Mouse (Mus musculus): ENCODE results near the gene Mettl2. TPM values are rescaled to one million over a fixed set of nuclear protein-coding genes. Genes with fewer than 3 reads are reported as not detected.

Mettl2 gene
- polyA plus RNA-seq, 1 experiment from 2014 or later = 9.3 TPM

GRCm38 (mm10) chr11:105179523-105179922 is 53.3 kb downstream of the Mettl2 start:
- no peaks in the 10 kb centered on the region for H3K9me3 ChIP-seq (ENCODE audit: control insufficient read depth)
- H3K27me3 ChIP-seq (replicated peaks; ENCODE audit: control insufficient read depth, insufficient read depth, low read length) = no peaks in the 10 kb centered on the region
- TF ChIP-seq CTCF (IDR thresholded peaks at IDR 0.05; ENCODE audit: low read depth) = no peak
- ATAC-seq = no peak
- no peak overlapping the region for H3K9ac ChIP-seq (ENCODE audit: low read depth, low read length)
- H3K4me1 ChIP-seq (replicated peaks; ENCODE audit: control insufficient read depth, insufficient read depth, low read length) = peaks cover 5% of the 10 kb centered on the region; the same call in 1 of the 2 replicates
- H3K4me3 ChIP-seq (ENCODE audit: low read depth, low read length) = no peak overlapping the region
- H3K36me3 ChIP-seq (ENCODE audit: control insufficient read depth, insufficient read depth) = peaks cover 4% of the 10 kb centered on the region
- H3K4me2 ChIP-seq (replicated peaks; ENCODE audit: low read depth) = peak overlapping the region; percentile 94; the same call in 1 of the 2 replicates
- WGBS = 71% methylated on average over 4 of the region's 4 CpGs
- H3K27ac ChIP-seq (ENCODE audit: low read depth, low read length) = no peak overlapping the region

GRCm38 (mm10) chr11:105180471-105181091 is 54.4 kb downstream of the Mettl2 start:
- Histone ChIP-seq H3K27me3 (replicated peaks; ENCODE audit: control insufficient read depth, insufficient read depth, low read length) (no peaks in the 10 kb centered on the region), H3K36me3 (ENCODE audit: control insufficient read depth, insufficient read depth) (peaks cover 8% of the 10 kb centered on the region), H3K4me1 (replicated peaks; ENCODE audit: control insufficient read depth, insufficient read depth, low read length) (peaks cover 5% of the 10 kb centered on the region; the same call in 1 of the 2 replicates), H3K9me3 (ENCODE audit: control insufficient read depth) (no peaks in the 10 kb centered on the region), H3K27ac (ENCODE audit: low read depth, low read length) (peak overlapping the region; percentile 93), H3K4me2 (replicated peaks; ENCODE audit: low read depth) (peak overlapping the region; percentile 94), H3K4me3 (ENCODE audit: low read depth, low read length) (peak overlapping the region; percentile 87), H3K9ac (ENCODE audit: low read depth, low read length) (peak overlapping the region; percentile 100)
- WGBS = under 1% methylated on average over 35 of the region's 35 CpGs
- ATAC-seq = no peak; the same call in 1 of the 2 replicates
- TF ChIP-seq CTCF (IDR thresholded peaks at IDR 0.05; ENCODE audit: low read depth) = no peak

GRCm38 (mm10) chr11:105181126-105181637 is 55.0 kb downstream of the Mettl2 start:
- Histone ChIP-seq H3K27me3 (replicated peaks; ENCODE audit: control insufficient read depth, insufficient read depth, low read length) (no peaks in the 10 kb centered on the region), H3K36me3 (ENCODE audit: control insufficient read depth, insufficient read depth) (peaks cover 8% of the 10 kb centered on the region), H3K9ac (ENCODE audit: low read depth, low read length) (peak overlapping the region; percentile 100), H3K4me3 (ENCODE audit: low read depth, low read length) (peak overlapping the region; percentile 87), H3K27ac (ENCODE audit: low read depth, low read length) (peak overlapping the region; percentile 93), H3K4me2 (replicated peaks; ENCODE audit: low read depth) (peak overlapping the region; percentile 94), H3K9me3 (ENCODE audit: control insufficient read depth) (no peaks in the 10 kb centered on the region), H3K4me1 (replicated peaks; ENCODE audit: control insufficient read depth, insufficient read depth, low read length) (peaks cover 5% of the 10 kb centered on the region; the same call in 1 of the 2 replicates)
- TF ChIP-seq CTCF (IDR thresholded peaks at IDR 0.05; ENCODE audit: low read depth) = no peak
- ATAC-seq = peak; percentile 94
- WGBS = under 1% methylated on average over 53 of the region's 60 CpGs

GRCm38 (mm10) chr11:105181689-105182460 is 55.6 kb downstream of the Mettl2 start:
- peak; percentile 62 for ATAC-seq
- peaks cover 5% of the 10 kb centered on the region; the same call in 1 of the 2 replicates for H3K4me1 ChIP-seq (replicated peaks; ENCODE audit: control insufficient read depth, insufficient read depth, low read length)

GRCm38 (mm10) chr11:105182461-105182855 is 56.2 kb downstream of the Mettl2 start:
- WGBS = 2% methylated on average over 4 of the region's 4 CpGs
- Histone ChIP-seq H3K4me2 (replicated peaks; ENCODE audit: low read depth) (peak overlapping the region; percentile 94), H3K9ac (ENCODE audit: low read depth, low read length) (peak overlapping the region; percentile 100), H3K27ac (ENCODE audit: low read depth, low read length) (peak overlapping the region; percentile 93), H3K36me3 (ENCODE audit: control insufficient read depth, insufficient read depth) (peaks cover 8% of the 10 kb centered on the region), H3K27me3 (replicated peaks; ENCODE audit: control insufficient read depth, insufficient read depth, low read length) (no peaks in the 10 kb centered on the region), H3K4me3 (ENCODE audit: low read depth, low read length) (peak overlapping the region; percentile 87), H3K4me1 (replicated peaks; ENCODE audit: control insufficient read depth, insufficient read depth, low read length) (peaks cover 5% of the 10 kb centered on the region; the same call in 1 of the 2 replicates), H3K9me3 (ENCODE audit: control insufficient read depth) (no peaks in the 10 kb centered on the region)
- no peak for TF ChIP-seq CTCF (IDR thresholded peaks at IDR 0.05; ENCODE audit: low read depth)
- no peak for ATAC-seq

More at GRCm38 (mm10) chr11:105181689-105182460, 55.6 kb downstream of the Mettl2 start:
- H3K36me3 ChIP-seq (ENCODE audit: control insufficient read depth, insufficient read depth) = peaks cover 8% of the 10 kb centered on the region
- H3K9ac ChIP-seq (ENCODE audit: low read depth, low read length) = peak overlapping the region; percentile 100
- H3K27me3 ChIP-seq (replicated peaks; ENCODE audit: control insufficient read depth, insufficient read depth, low read length) = no peaks in the 10 kb centered on the region
- H3K27ac ChIP-seq (ENCODE audit: low read depth, low read length) = peak overlapping the region; percentile 93
- H3K4me2 ChIP-seq (replicated peaks; ENCODE audit: low read depth) = peak overlapping the region; percentile 94
- no peak for TF ChIP-seq CTCF (IDR thresholded peaks at IDR 0.05; ENCODE audit: low read depth)
- peak overlapping the region; percentile 87 for H3K4me3 ChIP-seq (ENCODE audit: low read depth, low read length)
- H3K9me3 ChIP-seq (ENCODE audit: control insufficient read depth) = no peaks in the 10 kb centered on the region
- 4% methylated on average over 72 of the region's 89 CpGs for WGBS

- Histone ChIP-seq H3K36me3 (ENCODE audit: control insufficient read depth, insufficient read depth) (peaks cover 12% of the 10 kb centered on the region), H3K4me2 (replicated peaks; ENCODE audit: low read depth) (no peak overlapping the region), H3K9me3 (ENCODE audit: control insufficient read depth) (no peaks in the 10 kb centered on the region), H3K27me3 (replicated peaks; ENCODE audit: control insufficient read depth, insufficient read depth, low read length) (no peaks in the 10 kb centered on the region), H3K4me1 (replicated peaks; ENCODE audit: control insufficient read depth, insufficient read depth, low read length) (peaks cover 5% of the 10 kb centered on the region; the same call in 1 of the 2 replicates), H3K9ac (ENCODE audit: low read depth, low read length) (no peak overlapping the region), H3K4me3 (ENCODE audit: low read depth, low read length) (no peak overlapping the region), H3K27ac (ENCODE audit: low read depth, low read length) (no peak overlapping the region)
- TF ChIP-seq CTCF (IDR thresholded peaks at IDR 0.05; ENCODE audit: low read depth) = peak; percentile 33
- no peak for ATAC-seq
- 93% methylated on average over 3 of the region's 3 CpGs for WGBS
These were observed 58.5 kb downstream of the Mettl2 start for GRCm38 (mm10) chr11:105184678-105185077.

Other genes with a start within 250 kb of the Mettl2 start
- gene Efcab3, start 62.8 kb upstream of the Mettl2 start, polyA plus RNA-seq (2015; fragmentation: Nextera tagmentation; extraction: Ambion mirVana) = 0.07 and 0.12 TPM in 2 replicates
- gene Gm10842, start 20.5 kb downstream of the Mettl2 start, polyA plus RNA-seq (2015; fragmentation: Nextera tagmentation; extraction: Ambion mirVana) = not detected in 2 replicates
- 8.8 and 8.9 TPM in 2 replicates for gene Tlk2, start 52.4 kb downstream of the Mettl2 start, polyA plus RNA-seq (2015; fragmentation: Nextera tagmentation; extraction: Ambion mirVana)
- gene Mrc2, start 166.2 kb downstream of the Mettl2 start, polyA plus RNA-seq (2015; fragmentation: Nextera tagmentation; extraction: Ambion mirVana) = 1.7 TPM in 2 replicates

Data from intestine, postnatal 0 days (tissue).